Mouse (Mus musculus) limb, embryonic 11.5 days (tissue): ENCODE measurements around the gene 1700029P11Rik. TPM values are rescaled to one million over a fixed set of nuclear protein-coding genes. Genes with fewer than 3 reads are reported as not detected.
A peak's percentile ranks its signal among the peaks of the same experiment; 100 is the strongest.

Experiments used
- ATAC-seq: fragments of 200-750 bp; cut with Nextera tagmentation; 2 replicates; pipeline ENCODE4 v1.8.0; 2017; ENCODE audit warnings: low read depth; ENCODE audit not compliant: insufficient number of reproducible peaks, low FRiP score, low TSS enrichment
- DNase-seq: peaks from one replicate; pipeline ENCODE4 v3.0.0-alpha.2; 2015; ENCODE audit warnings: low spot score
- H3K27ac ChIP-seq: fragments of 300-500 bp; sonication (generic); replicated peaks from 2 replicates; pipeline ENCODE4 v1.5.1; 2014; ENCODE audit warnings: low read depth, mild to moderate bottlenecking, low read length
- H3K27me3 ChIP-seq: fragments of 300-500 bp; sonication (generic); 2 replicates; pipeline ENCODE4 v1.6.1; 2014; ENCODE audit warnings: mild to moderate bottlenecking, low read length, mixed read lengths; ENCODE audit not compliant: control insufficient read depth, insufficient read depth
- H3K36me3 ChIP-seq: fragments of 300-500 bp; sonication (generic); 2 replicates; pipeline ENCODE4 v1.6.1; 2014; ENCODE audit warnings: mild to moderate bottlenecking, low read length, moderate library complexity, mixed read lengths; ENCODE audit not compliant: control insufficient read depth, insufficient read depth
- H3K4me1 ChIP-seq: fragments of 300-500 bp; sonication (generic); 2 replicates; pipeline ENCODE4 v1.6.1; 2014; ENCODE audit warnings: low read length, mixed read lengths; ENCODE audit not compliant: control insufficient read depth, insufficient read depth
- H3K4me2 ChIP-seq: fragments of 300-500 bp; sonication (generic); 2 replicates; pipeline ENCODE4 v1.6.1; 2014; ENCODE audit warnings: low read depth, mild to moderate bottlenecking, moderate library complexity; ENCODE audit not compliant: severe bottlenecking
- H3K4me3 ChIP-seq: fragments of 300-500 bp; sonication (generic); 2 replicates; pipeline ENCODE4 v1.5.1; 2014; ENCODE audit warnings: low read depth, low read length
- H3K9ac ChIP-seq: fragments of 300-500 bp; sonication (generic); 2 replicates; pipeline ENCODE4 v1.6.1; 2014; ENCODE audit warnings: mild to moderate bottlenecking, low read length
- H3K9me3 ChIP-seq: fragments of 300-500 bp; sonication (generic); 2 replicates; pipeline ENCODE4 v1.6.1; 2016; ENCODE audit warnings: low read length; ENCODE audit not compliant: control insufficient read depth
- WGBS: fragments of 180-500 bp; shearing (Covaris S2); extraction: QIAGEN DNeasy Blood & Tissue Kit; methylation state at CpG from one replicate; pipeline ENCODE4 v1.1.7; 2014; 5-methylcytosine and 5-hydroxymethylcytosine counted together
- polyA plus RNA-seq: library from polyadenylated mRNA; unstranded; fragments of >200 nt; fragmentation: Nextera tagmentation; extraction: Ambion mirVana; gene quantifications from 2 replicates; pipeline ENCODE4 v1.2.1, GENCODE M21; 2014

1700029P11Rik gene
- polyA plus RNA-seq: not detected in 2 replicates

DNA sequence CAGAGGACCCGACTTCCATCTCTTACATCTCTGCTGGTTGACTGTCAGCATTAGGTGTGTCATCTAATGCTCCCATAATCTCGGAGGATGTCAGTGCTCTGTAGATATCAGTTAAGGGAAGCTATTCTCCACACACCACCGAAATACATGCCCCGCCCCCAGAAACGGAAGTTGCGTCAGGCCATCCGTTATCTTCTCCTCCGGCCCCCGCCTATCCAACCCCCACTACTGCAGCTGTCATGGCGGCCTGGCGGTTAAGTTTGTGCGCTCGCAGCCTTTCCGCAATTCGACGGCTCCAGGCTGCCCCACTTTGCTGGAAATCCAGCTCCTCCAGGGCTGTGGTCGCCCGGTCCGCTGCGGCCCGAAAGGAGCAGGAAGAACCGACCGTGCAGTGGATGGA, at the start of gene 1700029P11Rik:
1700029P11Rik (plus strand) TSS at position 220 of the 400 bp plus-strand sequence.
- H3K4me2 ChIP-seq: no peak within 1 kb of the TSS
- ATAC-seq (no peak), DNase-seq (no peak)
- H3K27me3 ChIP-seq: no peaks in the 10 kb centered on the region
- WGBS: 92% methylated on average over 23 of the region's 23 CpGs
- no peak within 1 kb of the TSS for H3K27ac ChIP-seq
- H3K9me3 ChIP-seq: no peaks in the 10 kb centered on the region
- H3K9ac ChIP-seq: no peak within 1 kb of the TSS
- no peaks in the 10 kb centered on the region for H3K36me3 ChIP-seq
- no peaks in the 10 kb centered on the region for H3K4me1 ChIP-seq
- H3K4me3 ChIP-seq: no peak within 1 kb of the TSS

DNA sequence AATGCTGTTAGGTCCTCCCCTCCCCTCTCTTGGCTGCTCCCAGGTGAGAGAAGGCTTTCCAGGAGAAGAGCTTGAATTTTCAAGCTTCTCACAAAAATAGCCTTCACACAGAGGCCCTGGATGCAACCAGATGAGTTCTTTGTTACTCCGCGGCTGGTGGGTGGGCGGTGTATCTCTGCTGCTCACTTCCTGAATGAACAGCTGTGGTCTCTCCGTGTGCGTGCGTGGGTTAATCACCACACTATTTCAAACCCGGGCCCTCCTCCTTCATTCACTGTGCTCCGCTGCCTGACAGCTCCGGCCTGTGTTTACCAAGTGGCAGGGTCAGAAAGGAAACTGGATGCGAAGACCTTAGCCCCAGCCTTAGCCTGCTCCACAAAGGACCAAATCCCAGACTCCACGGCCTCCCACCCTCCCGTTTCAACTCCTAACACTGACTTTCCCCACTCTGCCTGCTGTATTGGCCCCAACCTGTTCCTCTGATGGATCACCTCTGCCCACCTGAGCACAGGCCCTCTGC, 47.3 kb upstream of the 1700029P11Rik start:
- 54% methylated on average over 12 of the region's 12 CpGs for WGBS
- H3K4me2 ChIP-seq: no peak overlapping the region
- H3K27me3 ChIP-seq: no peaks in the 10 kb centered on the region
- peaks cover 16% of the 10 kb centered on the region for H3K4me1 ChIP-seq
- H3K27ac ChIP-seq: no peak overlapping the region
- no peak overlapping the region for H3K9ac ChIP-seq
- no peak for DNase-seq
- H3K4me3 ChIP-seq: no peak overlapping the region
- H3K9me3 ChIP-seq: no peaks in the 10 kb centered on the region
- H3K36me3 ChIP-seq: no peaks in the 10 kb centered on the region
- ATAC-seq: no peak

DNA sequence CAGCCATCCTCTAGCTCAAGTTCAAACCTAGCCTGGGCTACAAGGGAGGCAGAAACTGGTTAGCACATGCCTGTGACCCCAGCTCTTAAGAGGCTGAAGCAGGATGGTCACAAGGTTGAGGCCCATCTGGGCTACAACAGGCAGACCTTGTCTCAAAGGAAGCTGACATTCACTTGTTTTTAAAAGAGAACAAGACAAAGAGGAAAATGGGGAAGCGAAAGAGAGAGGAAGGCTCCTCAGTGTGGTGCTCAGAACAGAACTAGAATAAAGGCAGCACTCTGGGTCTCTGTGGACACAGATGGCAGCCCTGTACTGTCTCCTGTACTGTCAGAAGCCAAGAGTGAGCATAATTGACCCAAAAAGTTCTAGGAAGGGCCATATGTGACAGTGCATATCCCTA, 46.4 kb upstream of the 1700029P11Rik start:
- Histone ChIP-seq H3K27ac (no peak overlapping the region), H3K9me3 (no peaks in the 10 kb centered on the region), H3K9ac (no peak overlapping the region), H3K4me2 (no peak overlapping the region), H3K4me3 (no peak overlapping the region), H3K27me3 (no peaks in the 10 kb centered on the region), H3K4me1 (peaks cover 21% of the 10 kb centered on the region), H3K36me3 (no peaks in the 10 kb centered on the region)
- DNase-seq: no peak
- ATAC-seq: no peak
- WGBS: 91% methylated on average over 1 of the region's 1 CpGs

DNA sequence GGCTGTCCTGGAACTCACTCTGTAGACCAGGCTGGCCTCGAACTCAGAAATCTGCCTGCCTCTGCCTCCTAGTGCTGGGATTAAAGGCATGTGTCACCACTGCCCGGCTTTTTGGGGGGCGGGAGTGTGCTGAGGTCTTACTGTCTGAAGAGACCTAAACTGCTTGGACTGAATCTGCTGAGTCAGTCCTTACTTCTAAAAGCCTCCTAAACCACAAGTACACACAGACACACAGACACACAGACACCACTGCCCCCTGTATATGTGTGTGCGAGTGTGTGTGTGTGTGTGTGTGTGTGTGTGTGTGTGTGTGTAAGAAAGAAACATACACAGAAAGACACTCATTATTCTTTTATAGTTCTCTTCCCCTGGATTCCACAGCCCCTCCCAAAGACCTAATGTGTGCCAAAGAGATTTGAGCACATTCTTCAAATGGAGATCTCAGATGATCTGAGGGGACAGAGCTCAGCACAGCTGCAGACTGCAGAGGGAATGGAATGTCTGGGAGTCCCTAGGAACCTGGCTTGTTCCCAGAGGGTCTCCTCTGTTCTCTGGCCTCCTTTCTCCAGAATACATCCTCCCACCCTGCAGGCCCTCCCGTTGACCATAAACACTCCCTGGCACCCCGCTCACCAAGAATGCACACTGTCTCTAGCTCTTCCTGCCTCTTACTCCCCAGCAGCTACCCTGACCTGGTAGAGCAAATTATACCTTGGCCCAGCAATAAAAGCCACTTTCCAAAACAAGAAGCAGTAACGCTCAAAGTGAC, 44.3 kb upstream of the 1700029P11Rik start:
- H3K4me2 ChIP-seq: peak overlapping the region; percentile 74
- WGBS: 55% methylated on average over 7 of the region's 7 CpGs
- H3K27ac ChIP-seq: no peak overlapping the region
- H3K27me3 ChIP-seq: no peaks in the 10 kb centered on the region
- H3K36me3 ChIP-seq: no peaks in the 10 kb centered on the region
- no peaks in the 10 kb centered on the region for H3K9me3 ChIP-seq
- peaks cover 21% of the 10 kb centered on the region for H3K4me1 ChIP-seq
- peak overlapping the region; percentile 62; the same call in 1 of the 2 replicates for H3K9ac ChIP-seq
- peak overlapping the region; percentile 37; the same call in 1 of the 2 replicates for H3K4me3 ChIP-seq
- 0 out of 2 replicates have a peak, but pooled peaks have one; percentile 12 for ATAC-seq
- no peak for DNase-seq

DNA sequence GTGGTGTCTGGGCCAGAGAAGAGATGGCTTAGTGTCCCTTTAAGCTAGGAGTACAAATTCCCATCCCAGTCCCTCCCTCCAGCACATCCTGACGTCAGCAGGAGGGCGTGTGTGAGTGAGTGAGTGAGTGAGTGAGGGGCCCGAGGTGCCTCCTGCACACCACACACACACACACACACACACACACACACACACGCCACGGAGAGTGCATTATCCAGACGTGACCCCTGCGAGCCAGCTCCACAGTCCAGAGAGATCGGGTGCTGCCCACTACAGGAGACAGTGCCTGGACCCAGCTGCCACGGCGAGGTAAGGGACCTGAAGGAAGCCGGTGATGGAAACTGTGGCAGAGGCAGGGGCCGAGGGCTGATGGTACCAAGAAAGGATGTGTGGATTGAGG, 43.7 kb upstream of the 1700029P11Rik start, which contains the start of gene Csdc2:
Csdc2 (plus strand) TSS at position 81 of the 400 bp plus-strand sequence.
- 0% methylated on average over 12 of the region's 12 CpGs for WGBS
- Histone ChIP-seq H3K9me3 (no peaks in the 10 kb centered on the region), H3K4me1 (peaks cover 21% of the 10 kb centered on the region), H3K9ac (peak within 1 kb of the TSS; percentile 62), H3K27me3 (no peaks in the 10 kb centered on the region), H3K27ac (no peak within 1 kb of the TSS), H3K4me3 (peak within 1 kb of the TSS; percentile 37), H3K36me3 (no peaks in the 10 kb centered on the region), H3K4me2 (peak within 1 kb of the TSS; percentile 74)
- ATAC-seq (peak; percentile 26; the same call in 1 of the 2 replicates), DNase-seq (peak; percentile 69)

DNA sequence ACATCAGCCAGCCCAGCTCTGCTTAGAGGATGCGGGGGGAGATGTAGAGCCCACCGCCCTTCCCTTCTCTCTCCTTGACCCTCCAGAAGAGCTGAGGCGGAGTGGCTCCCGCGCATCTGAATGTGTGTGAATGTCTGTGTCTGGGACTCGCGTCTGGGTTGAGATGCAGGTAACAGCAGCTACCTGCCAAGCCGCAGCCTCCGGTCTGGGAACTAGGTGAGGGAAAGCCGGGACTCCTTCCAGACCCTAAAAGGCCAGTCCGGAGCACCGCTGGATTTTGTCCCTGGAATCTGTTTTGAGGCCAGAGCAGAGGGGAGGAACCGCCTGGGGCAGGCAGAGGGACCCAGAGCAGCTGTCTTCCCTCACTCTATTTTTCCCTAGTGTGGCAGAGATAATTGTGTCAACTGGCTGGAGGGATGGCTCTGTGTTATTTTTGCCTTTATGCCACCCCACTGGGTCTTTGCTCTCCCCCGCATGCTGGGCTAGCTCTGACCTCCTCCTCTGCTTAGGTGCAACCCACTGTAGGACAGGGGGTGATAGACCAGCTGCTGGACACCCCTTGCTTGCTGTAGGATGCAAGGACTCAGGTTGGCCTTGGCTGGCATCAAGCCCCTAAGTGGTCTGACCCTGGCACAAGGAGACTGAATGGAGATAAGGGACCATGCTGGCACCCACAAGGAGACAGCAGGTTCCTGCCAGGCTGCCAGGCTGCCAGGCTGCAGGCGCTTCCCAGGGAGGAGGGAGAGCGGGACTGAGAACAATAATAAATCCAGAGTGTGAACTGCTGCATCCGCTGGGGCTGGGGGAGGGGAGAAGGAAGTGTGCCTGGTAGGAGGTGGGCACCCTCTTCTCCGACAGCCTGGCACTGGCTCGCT, 43.0 kb upstream of the 1700029P11Rik start:
- no peak overlapping the region for H3K27ac ChIP-seq
- ATAC-seq: no peak
- WGBS: 7% methylated on average over 19 of the region's 19 CpGs

DNA sequence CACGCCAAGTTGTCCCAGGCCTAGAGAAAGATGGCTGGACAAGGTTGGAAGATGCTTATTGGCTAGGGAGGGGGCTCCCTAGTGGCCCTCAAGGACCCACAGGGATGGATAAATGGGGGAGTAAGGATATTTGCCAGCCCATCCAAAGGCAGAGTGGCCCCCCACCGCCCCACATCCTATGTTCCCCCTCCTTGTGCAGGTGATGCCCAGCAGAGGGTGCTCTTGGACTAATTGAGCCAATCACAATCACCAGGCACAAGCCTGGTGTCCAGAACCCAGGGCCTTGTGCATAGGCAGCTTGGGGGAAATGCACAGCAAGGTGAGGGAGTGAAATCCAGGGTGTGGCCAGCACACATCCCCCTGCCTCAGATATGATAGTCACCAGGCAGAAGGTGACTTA, 42.1 kb upstream of the 1700029P11Rik start:
- DNase-seq (peak; percentile 72), ATAC-seq (no peak)
- H3K4me1 ChIP-seq: peaks cover 23% of the 10 kb centered on the region
- H3K36me3 ChIP-seq: no peaks in the 10 kb centered on the region
- no peak overlapping the region for H3K9ac ChIP-seq
- no peak overlapping the region; the same call in 1 of the 2 replicates for H3K4me2 ChIP-seq
- H3K27me3 ChIP-seq: no peaks in the 10 kb centered on the region
- 32% methylated on average over 2 of the region's 2 CpGs for WGBS
- no peaks in the 10 kb centered on the region for H3K9me3 ChIP-seq
- no peak overlapping the region for H3K4me3 ChIP-seq
- H3K27ac ChIP-seq: no peak overlapping the region

More for the DNA sequence above, 43.0 kb upstream of the 1700029P11Rik start:
- H3K36me3 ChIP-seq: no peaks in the 10 kb centered on the region
- H3K27me3 ChIP-seq: no peaks in the 10 kb centered on the region
- peak overlapping the region; percentile 37 for H3K4me3 ChIP-seq
- peaks cover 21% of the 10 kb centered on the region for H3K4me1 ChIP-seq
- H3K4me2 ChIP-seq: peak overlapping the region; percentile 74
- peak overlapping the region; percentile 62 for H3K9ac ChIP-seq
- H3K9me3 ChIP-seq: no peaks in the 10 kb centered on the region
- DNase-seq: peak; percentile 31

DNA sequence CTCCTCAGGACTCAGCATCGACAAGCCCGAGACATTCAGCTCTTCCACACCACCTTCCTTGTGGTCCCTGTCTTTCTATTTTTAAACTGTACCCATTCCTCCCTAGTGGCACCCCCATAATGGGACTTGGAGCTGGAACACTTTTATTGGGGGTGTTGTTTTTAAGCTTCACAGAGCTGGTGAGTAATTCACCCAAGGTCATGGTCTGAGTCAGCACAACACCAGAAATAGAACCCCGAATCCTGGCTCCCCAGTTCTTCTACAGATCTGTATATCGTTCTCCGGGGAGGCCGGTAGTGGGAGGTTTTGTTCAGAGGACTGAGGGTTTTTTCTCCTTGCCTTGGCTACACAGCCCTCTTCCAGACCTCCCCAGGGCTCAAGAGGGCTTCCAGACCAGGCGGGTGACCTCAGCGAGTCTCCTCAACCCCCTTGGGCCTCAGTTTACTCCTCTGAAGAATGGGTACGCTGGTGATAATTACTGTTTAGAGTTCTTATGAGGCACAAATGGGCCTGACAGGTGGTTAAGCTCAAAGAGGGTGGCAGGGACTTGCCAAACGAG, 41.1 kb upstream of the 1700029P11Rik start:
- no peak for DNase-seq
- Histone ChIP-seq H3K36me3 (no peaks in the 10 kb centered on the region), H3K27me3 (no peaks in the 10 kb centered on the region), H3K4me1 (peaks cover 26% of the 10 kb centered on the region), H3K9ac (no peak overlapping the region), H3K9me3 (no peaks in the 10 kb centered on the region), H3K4me3 (no peak overlapping the region), H3K27ac (no peak overlapping the region), H3K4me2 (no peak overlapping the region)
- WGBS: 84% methylated on average over 10 of the region's 10 CpGs
- no peak for ATAC-seq
